Mouse (Mus musculus): ENCODE measurements around the gene Zfp605. TPM values are rescaled to one million over a fixed set of nuclear protein-coding genes. Genes with fewer than 3 reads are reported as not detected.
"Not testable (repeated sequence)": the region's sequence is repeated elsewhere in the genome, so short reads cannot be mapped to it uniquely, and the experiment has no call there.

Zfp605 gene
- polyA plus RNA-seq, 1 experiment: 2.2 TPM

DNA sequence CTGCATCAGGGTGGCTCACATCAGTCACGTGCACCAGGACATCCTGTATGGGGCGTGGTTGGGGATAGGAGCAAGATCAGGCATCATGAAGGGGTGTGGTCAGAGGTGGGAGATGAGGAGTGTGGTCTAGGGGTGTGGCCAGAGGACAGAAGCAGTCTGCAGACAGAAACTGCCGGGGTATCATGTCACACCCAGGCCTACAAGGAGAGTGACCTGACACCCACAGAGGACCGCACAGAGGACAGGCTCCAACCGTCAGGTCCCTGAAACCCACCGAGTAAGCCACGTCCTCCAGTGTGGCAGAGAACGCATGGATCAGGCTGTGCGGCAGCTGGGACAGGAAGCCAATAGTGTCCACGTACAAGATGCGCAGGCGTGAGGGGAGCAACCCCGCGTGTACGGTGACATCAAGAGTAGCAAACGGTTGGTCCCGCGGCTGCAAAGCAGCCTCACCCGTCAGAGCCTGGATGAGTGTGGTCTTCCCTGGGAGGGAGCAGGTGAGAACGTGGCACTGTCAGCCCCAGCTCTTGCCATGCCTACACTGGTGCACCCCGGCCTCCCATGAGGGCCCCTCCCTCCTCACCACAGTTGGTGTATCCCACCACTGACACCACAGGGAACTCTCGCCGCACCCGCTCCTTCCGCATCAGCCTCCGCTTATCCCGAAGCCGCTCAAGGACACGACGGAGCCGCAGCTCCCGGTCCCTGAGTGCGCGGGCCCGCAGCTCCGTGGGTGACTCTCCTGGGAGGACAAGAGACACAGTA, 5.1 kb upstream of the Zfp605 start:
- Histone ChIP-seq H3K79me2 (ENCODE audit: control insufficient read depth, insufficient read depth) (peaks cover 32% of the 10 kb centered on the region), H3ac (ENCODE audit: control insufficient read depth, insufficient read length, low read depth) (no peak overlapping the region), H3K27me3 (ENCODE audit: control insufficient read depth, insufficient read depth, insufficient read length) (no peaks in the 10 kb centered on the region), H3K36me3 (ENCODE audit: control insufficient read depth, insufficient read depth) (peaks cover 36% of the 10 kb centered on the region), H3K4me3 (ENCODE audit: insufficient read depth, poor library complexity, severe bottlenecking) (no peak overlapping the region), H3K79me3 (ENCODE audit: low read depth) (peaks cover 19% of the 10 kb centered on the region)
- TF ChIP-seq MYOD1 (IDR thresholded peaks at IDR 0.05; ENCODE audit: control insufficient read depth, insufficient read length, low read depth): no peak
- TF ChIP-seq FOSL1 (IDR thresholded peaks at IDR 0.05; ENCODE audit: insufficient read depth, low read length, poor library complexity, severe bottlenecking): no peak
- TF ChIP-seq CTCF (IDR thresholded peaks at IDR 0.05; ENCODE audit: control insufficient read depth, insufficient read depth, insufficient read length): no peak
- TF ChIP-seq MYOG (IDR thresholded peaks at IDR 0.05; ENCODE audit: control insufficient read depth, extremely low read depth, insufficient read length): no peak
- no peak for TF ChIP-seq CEBPB (IDR thresholded peaks at IDR 0.05; ENCODE audit: low read depth)
- TF ChIP-seq USF1 (IDR thresholded peaks at IDR 0.05; ENCODE audit: low read depth): no peak
- no peak for TF ChIP-seq MAX (IDR thresholded peaks at IDR 0.05)

DNA sequence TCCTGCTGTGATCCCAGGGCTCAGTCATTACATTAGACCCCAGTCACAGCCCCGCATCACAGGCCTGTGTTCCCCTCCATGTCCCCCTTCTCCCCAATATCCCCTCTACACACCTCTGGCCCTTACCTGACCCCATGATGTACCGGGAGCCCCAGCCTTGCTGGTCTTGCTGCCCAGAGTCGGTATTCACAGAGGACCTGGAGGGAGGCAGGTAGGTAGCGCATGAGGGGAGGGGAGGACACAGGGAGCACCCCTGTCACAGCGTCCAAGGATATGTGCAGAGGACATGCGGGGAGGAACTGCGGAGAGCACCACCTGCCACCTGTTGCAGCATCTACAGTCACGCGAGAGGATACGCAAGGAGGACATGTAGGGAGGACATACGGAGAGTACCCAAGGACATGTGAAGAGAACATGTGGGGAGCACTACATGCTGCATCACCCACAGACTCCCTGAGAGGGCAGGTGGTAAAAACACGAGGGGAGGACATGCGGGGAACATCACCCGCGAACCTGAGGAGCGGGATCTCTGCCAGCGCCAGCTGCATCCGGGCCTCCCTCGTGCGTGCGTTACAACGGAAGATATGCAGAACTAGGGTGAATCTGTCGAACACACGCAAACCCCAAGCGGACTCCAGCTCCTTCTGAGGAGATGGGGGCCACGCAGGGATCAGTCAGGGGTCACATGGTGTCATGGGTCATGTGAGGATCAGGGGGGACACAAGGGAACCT, 3.6 kb upstream of the Zfp605 start:
- Histone ChIP-seq H3K79me3 (ENCODE audit: low read depth) (peaks cover 19% of the 10 kb centered on the region), H3K79me2 (ENCODE audit: control insufficient read depth, insufficient read depth) (peaks cover 32% of the 10 kb centered on the region), H3K36me3 (ENCODE audit: control insufficient read depth, insufficient read depth) (peaks cover 36% of the 10 kb centered on the region), H3K4me3 (ENCODE audit: insufficient read depth, poor library complexity, severe bottlenecking) (peak overlapping the region; percentile 76), H3K27me3 (ENCODE audit: control insufficient read depth, insufficient read depth, insufficient read length) (no peaks in the 10 kb centered on the region), H3ac (ENCODE audit: control insufficient read depth, insufficient read length, low read depth) (peak overlapping the region; percentile 61)
- TF ChIP-seq MYOG (IDR thresholded peaks at IDR 0.05; ENCODE audit: control insufficient read depth, extremely low read depth, insufficient read length) (no peak), MYOD1 (IDR thresholded peaks at IDR 0.05; ENCODE audit: control insufficient read depth, insufficient read length, low read depth) (no peak), MAX (IDR thresholded peaks at IDR 0.05) (no peak), CEBPB (IDR thresholded peaks at IDR 0.05; ENCODE audit: low read depth) (no peak), CTCF (IDR thresholded peaks at IDR 0.05; ENCODE audit: control insufficient read depth, insufficient read depth, insufficient read length) (no peak), FOSL1 (IDR thresholded peaks at IDR 0.05; ENCODE audit: insufficient read depth, low read length, poor library complexity, severe bottlenecking) (no peak), USF1 (IDR thresholded peaks at IDR 0.05; ENCODE audit: low read depth) (no peak)

DNA sequence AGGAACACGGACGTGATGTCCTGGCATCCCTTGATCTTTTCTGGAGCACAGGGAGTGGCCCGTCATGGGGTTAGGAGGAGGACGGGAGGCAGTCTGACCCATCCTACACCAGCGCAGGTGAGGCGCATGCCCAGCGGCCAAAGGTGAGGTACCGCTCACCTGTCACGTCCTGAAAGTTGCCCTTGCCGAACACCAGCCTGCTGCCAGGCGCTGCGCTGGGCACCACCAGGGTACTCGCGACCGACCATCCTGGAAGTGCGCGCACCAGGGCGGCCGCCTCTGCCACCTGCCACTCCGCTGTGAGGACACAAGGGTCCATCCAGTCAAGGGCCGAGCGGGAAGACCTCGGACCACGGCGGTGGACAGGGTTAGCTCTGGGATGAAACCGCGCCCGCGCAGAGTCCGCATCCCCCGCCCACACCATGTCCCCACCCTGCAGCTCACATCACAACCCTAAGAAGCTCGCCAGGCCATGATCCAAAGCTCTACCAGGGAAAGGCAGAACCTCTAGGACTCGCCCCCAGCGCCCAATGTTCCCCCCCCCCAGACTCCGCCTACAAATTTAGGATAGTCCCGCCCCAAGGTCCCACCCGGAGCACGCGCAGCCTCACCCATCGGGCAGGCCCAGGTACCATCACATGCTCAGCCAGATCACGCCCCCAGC, 2.9 kb upstream of the Zfp605 start:
- H3K36me3 ChIP-seq (ENCODE audit: control insufficient read depth, insufficient read depth): peaks cover 36% of the 10 kb centered on the region
- H3K27me3 ChIP-seq (ENCODE audit: control insufficient read depth, insufficient read depth, insufficient read length): no peaks in the 10 kb centered on the region
- H3K4me3 ChIP-seq (ENCODE audit: insufficient read depth, poor library complexity, severe bottlenecking): peak overlapping the region; percentile 76
- H3ac ChIP-seq (ENCODE audit: control insufficient read depth, insufficient read length, low read depth): peak overlapping the region; percentile 61
- H3K79me2 ChIP-seq (ENCODE audit: control insufficient read depth, insufficient read depth): peaks cover 32% of the 10 kb centered on the region
- TF ChIP-seq CTCF (IDR thresholded peaks at IDR 0.05; ENCODE audit: control insufficient read depth, insufficient read depth, insufficient read length): no peak
- no peak for TF ChIP-seq MAX (IDR thresholded peaks at IDR 0.05)
- TF ChIP-seq MYOG (IDR thresholded peaks at IDR 0.05; ENCODE audit: control insufficient read depth, extremely low read depth, insufficient read length): no peak
- TF ChIP-seq FOSL1 (IDR thresholded peaks at IDR 0.05; ENCODE audit: insufficient read depth, low read length, poor library complexity, severe bottlenecking): no peak
- TF ChIP-seq MYOD1 (IDR thresholded peaks at IDR 0.05; ENCODE audit: control insufficient read depth, insufficient read length, low read depth): no peak
- no peak for TF ChIP-seq USF1 (IDR thresholded peaks at IDR 0.05; ENCODE audit: low read depth)
- peaks cover 19% of the 10 kb centered on the region for H3K79me3 ChIP-seq (ENCODE audit: low read depth)

DNA sequence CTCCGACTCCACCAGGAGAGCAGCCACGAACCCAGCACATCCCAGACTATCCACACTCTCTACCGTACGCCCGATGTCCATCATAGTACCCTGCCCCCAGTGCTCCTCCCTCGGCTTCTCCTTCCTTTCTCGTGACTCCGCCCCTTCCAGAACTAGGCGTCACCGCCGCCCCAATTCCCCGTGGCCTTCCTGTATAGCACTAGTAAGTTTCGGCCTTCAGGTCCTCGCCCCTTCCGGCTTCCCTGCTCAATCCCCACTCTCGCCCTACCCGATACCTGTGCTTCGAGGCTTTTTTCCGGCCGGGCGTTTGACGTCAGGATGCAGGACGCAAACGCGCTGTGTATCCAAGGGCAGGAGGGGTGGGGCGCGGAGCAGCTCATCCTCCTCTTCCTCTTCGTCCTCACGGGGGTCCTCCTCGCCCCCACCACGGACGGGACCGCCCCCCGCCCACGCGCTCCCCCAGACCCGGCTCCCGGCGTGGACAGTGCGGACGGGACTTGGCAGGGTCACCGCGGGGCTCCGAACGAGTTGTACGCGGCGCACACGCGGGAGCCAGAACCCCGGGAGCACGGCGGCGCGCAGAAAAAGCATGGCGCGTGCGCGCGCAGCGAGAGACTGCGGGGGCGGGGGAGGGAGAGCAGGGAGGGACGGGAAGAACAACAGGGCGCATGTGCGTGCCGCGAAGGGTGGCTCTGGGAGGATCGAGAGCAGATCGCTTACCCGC, 2.1 kb upstream of the Zfp605 start, which contains the start of gene Gtpbp6:
Gene Gtpbp6 (minus strand): TSS at position 617 of the 724 bp plus-strand sequence.
- no peak for TF ChIP-seq USF1 (IDR thresholded peaks at IDR 0.05; ENCODE audit: low read depth)
- peak; percentile 39 for TF ChIP-seq MAX (IDR thresholded peaks at IDR 0.05)
- H3K79me3 ChIP-seq (ENCODE audit: low read depth): peaks cover 19% of the 10 kb centered on the region

DNA sequence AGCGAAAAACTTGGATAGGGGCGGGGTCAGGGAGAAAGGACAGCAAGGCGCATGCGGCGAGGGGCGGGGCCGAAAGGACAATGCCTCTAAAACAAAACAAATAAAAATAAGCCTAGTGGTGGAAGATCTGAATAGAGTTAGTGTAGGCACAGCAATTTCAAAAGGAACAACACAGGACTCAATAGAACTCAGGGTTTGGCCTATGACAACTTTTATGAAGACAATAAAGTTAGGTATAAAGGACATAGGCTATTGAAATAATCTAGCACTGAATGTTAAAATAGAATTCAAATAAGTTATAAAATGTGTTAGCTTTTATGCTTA, 1.6 kb upstream of the Zfp605 start:
- Histone ChIP-seq H3K79me3 (ENCODE audit: low read depth) (peaks cover 19% of the 10 kb centered on the region), H3K4me3 (ENCODE audit: insufficient read depth, poor library complexity, severe bottlenecking) (peak overlapping the region; percentile 76), H3K79me2 (ENCODE audit: control insufficient read depth, insufficient read depth) (peaks cover 32% of the 10 kb centered on the region), H3ac (ENCODE audit: control insufficient read depth, insufficient read length, low read depth) (no peak overlapping the region), H3K27me3 (ENCODE audit: control insufficient read depth, insufficient read depth, insufficient read length) (no peaks in the 10 kb centered on the region), H3K36me3 (ENCODE audit: control insufficient read depth, insufficient read depth) (peaks cover 31% of the 10 kb centered on the region)
- TF ChIP-seq FOSL1 (IDR thresholded peaks at IDR 0.05; ENCODE audit: insufficient read depth, low read length, poor library complexity, severe bottlenecking): no peak
- no peak for TF ChIP-seq CEBPB (IDR thresholded peaks at IDR 0.05; ENCODE audit: low read depth)
- no peak for TF ChIP-seq MYOG (IDR thresholded peaks at IDR 0.05; ENCODE audit: control insufficient read depth, extremely low read depth, insufficient read length)
- no peak for TF ChIP-seq CTCF (IDR thresholded peaks at IDR 0.05; ENCODE audit: control insufficient read depth, insufficient read depth, insufficient read length)
- TF ChIP-seq MYOD1 (IDR thresholded peaks at IDR 0.05; ENCODE audit: control insufficient read depth, insufficient read length, low read depth): no peak
- no peak for TF ChIP-seq MAX (IDR thresholded peaks at IDR 0.05)
- no peak for TF ChIP-seq USF1 (IDR thresholded peaks at IDR 0.05; ENCODE audit: low read depth)

More for the DNA sequence above, 2.1 kb upstream of the Zfp605 start, which contains the start of gene Gtpbp6:
- H3ac ChIP-seq (ENCODE audit: control insufficient read depth, insufficient read length, low read depth): peak within 1 kb of the TSS; percentile 65
- no peaks in the 10 kb centered on the region for H3K27me3 ChIP-seq (ENCODE audit: control insufficient read depth, insufficient read depth, insufficient read length)
- peaks cover 32% of the 10 kb centered on the region for H3K79me2 ChIP-seq (ENCODE audit: control insufficient read depth, insufficient read depth)
- peak within 1 kb of the TSS; percentile 76 for H3K4me3 ChIP-seq (ENCODE audit: insufficient read depth, poor library complexity, severe bottlenecking)
- H3K36me3 ChIP-seq (ENCODE audit: control insufficient read depth, insufficient read depth): peaks cover 36% of the 10 kb centered on the region

DNA sequence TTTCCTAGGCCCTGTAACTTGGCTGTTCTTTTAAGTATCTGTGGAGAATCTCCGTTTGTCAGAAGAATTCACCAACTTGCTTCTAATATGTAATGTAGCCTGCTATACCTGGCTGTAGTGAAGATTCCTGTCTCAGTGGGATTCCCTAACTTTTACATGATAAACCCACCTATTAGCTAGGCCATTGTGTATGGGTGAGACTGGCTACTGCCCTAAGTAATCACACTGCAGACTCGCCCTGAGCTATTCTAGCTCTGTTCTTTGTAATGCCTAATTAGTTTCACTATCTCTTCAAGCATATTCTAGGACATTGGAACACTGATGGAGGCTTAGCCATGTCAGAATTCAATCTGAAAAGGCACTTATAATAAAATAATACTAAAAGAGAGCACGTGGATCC, 12.5 kb downstream of the Zfp605 start:
- H3K36me3 ChIP-seq (ENCODE audit: control insufficient read depth, insufficient read depth); H3K79me3 ChIP-seq (ENCODE audit: low read depth); H3K79me2 ChIP-seq (ENCODE audit: control insufficient read depth, insufficient read depth); H3K27me3 ChIP-seq (ENCODE audit: control insufficient read depth, insufficient read depth, insufficient read length); H3ac ChIP-seq (ENCODE audit: control insufficient read depth, insufficient read length, low read depth); H3K4me3 ChIP-seq (ENCODE audit: insufficient read depth, poor library complexity, severe bottlenecking): not testable (repeated sequence)

Measured in C2C12 (cell line).